Comparison of ENCODE assay signal across 15 mouse cellular contexts in genomic region chr3:138886121-138886520, GRCm38 (mm10).
"Had no signal": no experiment of that assay in that cellular context is flagged by ENCODE, and none has a peak within 500 bp of the region (broad histone marks: within the 10 kb centered on the region; RNA-seq: fewer than 3 reads in every experiment).

No protein-coding gene starts in this region.

- H3K4me1 ChIP-seq: stomach, embryonic 15.5 days had no signal

- H3K36me3 ChIP-seq: neural tube, embryonic 15.5 days; stomach, embryonic 15.5 days had no signal

- H3K9me3 ChIP-seq: neural tube, embryonic 15.5 days; stomach, embryonic 15.5 days had no signal

- H3K4me2 ChIP-seq: neural tube, embryonic 15.5 days; stomach, embryonic 15.5 days had no signal

- H3K9ac ChIP-seq: neural tube, embryonic 15.5 days; stomach, embryonic 15.5 days had no signal

- H3K27me3 ChIP-seq: neural tube, embryonic 15.5 days; stomach, embryonic 15.5 days had no signal

- H3K27ac ChIP-seq: neural tube, embryonic 15.5 days; stomach, embryonic 15.5 days; stomach, postnatal 0 days had no signal

- H3K4me3 ChIP-seq: neural tube, embryonic 15.5 days; stomach, embryonic 15.5 days had no signal

- DNase-seq: retina, postnatal 1 day; right cerebral cortex, adult 18-20 months; right cerebral cortex, postnatal 14 days; right cerebral cortex, postnatal 25 days; right cerebral cortex, postnatal 4 days; spleen, adult 18-20 months; thymus, adult 18-20 months; thymus, adult 2 months; thymus, postnatal 14 days; thymus, postnatal 25 days; thymus, postnatal 36 days; thymus, postnatal 4 days had no signal
